Mouse (Mus musculus): ENCODE data around the gene Erlin1. TPM values are rescaled to one million over a fixed set of nuclear protein-coding genes. Genes with fewer than 3 reads are reported as not detected.

The Erlin1 gene
- polyA plus RNA-seq, 1 experiment from 2014 or later: 13.9 TPM

- no peak overlapping the region for H3K27ac ChIP-seq (replicated peaks in 1 of 2; ENCODE audit: control insufficient read depth in 1 of 2, insufficient read depth in 1 of 2, low read depth in 2 of 2, low read length in 2 of 2)
- H3K9ac ChIP-seq (ENCODE audit: low read length): no peak overlapping the region
- no peaks in the 10 kb centered on the region for H3K4me1 ChIP-seq (ENCODE audit: control insufficient read depth in 2 of 2, insufficient read depth in 2 of 2, low read length in 2 of 2)
- no peak overlapping the region for H3K4me3 ChIP-seq (ENCODE audit: control insufficient read depth in 1 of 2, insufficient read depth in 1 of 2, low read depth in 1 of 2, low read length in 2 of 2)
- no peaks in the 10 kb centered on the region for H3K9me3 ChIP-seq (ENCODE audit: control insufficient read depth, low read length)
- WGBS: 45% methylated on average over 6 of the region's 6 CpGs
- H3K4me2 ChIP-seq (ENCODE audit: low read length): no peak overlapping the region
- H3K27me3 ChIP-seq (ENCODE audit: control insufficient read depth, insufficient read depth, low read length): no peaks in the 10 kb centered on the region
- H3K36me3 ChIP-seq (ENCODE audit: control insufficient read depth, insufficient read depth, low read length): no peaks in the 10 kb centered on the region
- ATAC-seq (ENCODE audit: insufficient number of reproducible peaks, insufficient read depth, low FRiP score, low read depth): no peak
These were observed 55.7 kb downstream of the Erlin1 start for GRCm38 (mm10) chr19:44013862-44014261.

DNA sequence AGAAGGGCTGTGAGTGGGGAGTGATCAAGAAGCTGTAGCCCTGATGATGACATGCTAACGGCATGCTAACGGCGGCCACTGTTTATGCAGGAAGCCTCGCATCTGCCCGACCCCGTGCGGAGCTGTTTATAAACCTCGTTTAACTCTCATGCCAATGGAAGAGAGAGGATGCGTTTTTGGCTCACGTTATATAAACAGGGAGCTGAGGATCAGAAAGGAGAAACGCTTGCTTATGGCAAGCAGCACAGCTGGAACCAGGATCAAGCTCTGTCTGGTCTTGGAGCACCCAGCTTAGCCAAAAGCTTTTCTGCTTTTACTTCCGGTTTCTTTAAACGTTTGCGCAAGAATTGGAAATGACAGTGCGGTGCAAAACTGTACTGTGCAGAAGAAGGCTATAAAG lies 60.8 kb downstream of the Erlin1 start:
- Histone ChIP-seq H3K9ac (ENCODE audit: low read length) (no peak overlapping the region), H3K27ac (replicated peaks in 1 of 2; ENCODE audit: control insufficient read depth in 1 of 2, insufficient read depth in 1 of 2, low read depth in 2 of 2, low read length in 2 of 2) (no peak overlapping the region), H3K4me3 (ENCODE audit: control insufficient read depth in 1 of 2, insufficient read depth in 1 of 2, low read depth in 1 of 2, low read length in 2 of 2) (no peak overlapping the region), H3K27me3 (ENCODE audit: control insufficient read depth, insufficient read depth, low read length) (no peaks in the 10 kb centered on the region), H3K4me1 (ENCODE audit: control insufficient read depth in 2 of 2, insufficient read depth in 2 of 2, low read length in 2 of 2) (no peaks in the 10 kb centered on the region), H3K4me2 (ENCODE audit: low read length) (no peak overlapping the region), H3K36me3 (ENCODE audit: control insufficient read depth, insufficient read depth, low read length) (no peaks in the 10 kb centered on the region), H3K9me3 (ENCODE audit: control insufficient read depth, low read length) (no peaks in the 10 kb centered on the region)
- ATAC-seq (ENCODE audit: insufficient number of reproducible peaks, insufficient read depth, low FRiP score, low read depth): no peak
- 74% methylated on average over 15 of the region's 15 CpGs for WGBS

GRCm38 (mm10) chr19:44007186-44007585 lies 62.4 kb downstream of the Erlin1 start:
- no peak overlapping the region for H3K27ac ChIP-seq (replicated peaks in 1 of 2; ENCODE audit: control insufficient read depth in 1 of 2, insufficient read depth in 1 of 2, low read depth in 2 of 2, low read length in 2 of 2)
- no peak for ATAC-seq (ENCODE audit: insufficient number of reproducible peaks, insufficient read depth, low FRiP score, low read depth)

GRCm38 (mm10) chr19:44005025-44005424 lies 64.6 kb downstream of the Erlin1 start:
- H3K4me3 ChIP-seq (ENCODE audit: control insufficient read depth in 1 of 2, insufficient read depth in 1 of 2, low read depth in 1 of 2, low read length in 2 of 2): no peak overlapping the region
- no peak overlapping the region for H3K9ac ChIP-seq (ENCODE audit: low read length)
- no peaks in the 10 kb centered on the region for H3K4me1 ChIP-seq (ENCODE audit: control insufficient read depth in 2 of 2, insufficient read depth in 2 of 2, low read length in 2 of 2)
- no peaks in the 10 kb centered on the region for H3K36me3 ChIP-seq (ENCODE audit: control insufficient read depth, insufficient read depth, low read length)
- WGBS: 79% methylated on average over 4 of the region's 4 CpGs
- peaks cover 4% of the 10 kb centered on the region; the same call in 1 of the 2 replicates for H3K27me3 ChIP-seq (ENCODE audit: control insufficient read depth, insufficient read depth, low read length)
- H3K9me3 ChIP-seq (ENCODE audit: control insufficient read depth, low read length): no peaks in the 10 kb centered on the region
- H3K27ac ChIP-seq (replicated peaks in 1 of 2; ENCODE audit: control insufficient read depth in 1 of 2, insufficient read depth in 1 of 2, low read depth in 2 of 2, low read length in 2 of 2): no peak overlapping the region
- H3K4me2 ChIP-seq (ENCODE audit: low read length): no peak overlapping the region
- ATAC-seq (ENCODE audit: insufficient number of reproducible peaks, insufficient read depth, low FRiP score, low read depth): no peak

More at GRCm38 (mm10) chr19:44007186-44007585, 62.4 kb downstream of the Erlin1 start:
- Histone ChIP-seq H3K27me3 (ENCODE audit: control insufficient read depth, insufficient read depth, low read length) (no peaks in the 10 kb centered on the region), H3K36me3 (ENCODE audit: control insufficient read depth, insufficient read depth, low read length) (no peaks in the 10 kb centered on the region), H3K4me1 (ENCODE audit: control insufficient read depth in 2 of 2, insufficient read depth in 2 of 2, low read length in 2 of 2) (no peaks in the 10 kb centered on the region), H3K4me2 (ENCODE audit: low read length) (no peak overlapping the region), H3K9me3 (ENCODE audit: control insufficient read depth, low read length) (no peaks in the 10 kb centered on the region), H3K9ac (ENCODE audit: low read length) (no peak overlapping the region), H3K4me3 (ENCODE audit: control insufficient read depth in 1 of 2, insufficient read depth in 1 of 2, low read depth in 1 of 2, low read length in 2 of 2) (no peak overlapping the region)
- 60% methylated on average over 12 of the region's 12 CpGs for WGBS

GRCm38 (mm10) chr19:44004261-44004660 lies 65.3 kb downstream of the Erlin1 start:
- H3K9me3 ChIP-seq (ENCODE audit: control insufficient read depth, low read length): no peaks in the 10 kb centered on the region
- 89% methylated on average over 2 of the region's 2 CpGs for WGBS
- H3K36me3 ChIP-seq (ENCODE audit: control insufficient read depth, insufficient read depth, low read length): no peaks in the 10 kb centered on the region
- H3K4me2 ChIP-seq (ENCODE audit: low read length): no peak overlapping the region
- no peak overlapping the region for H3K27ac ChIP-seq (replicated peaks in 1 of 2; ENCODE audit: control insufficient read depth in 1 of 2, insufficient read depth in 1 of 2, low read depth in 2 of 2, low read length in 2 of 2)
- ATAC-seq (ENCODE audit: insufficient number of reproducible peaks, insufficient read depth, low FRiP score, low read depth): no peak
- peaks cover 4% of the 10 kb centered on the region; the same call in 1 of the 2 replicates for H3K27me3 ChIP-seq (ENCODE audit: control insufficient read depth, insufficient read depth, low read length)
- H3K9ac ChIP-seq (ENCODE audit: low read length): no peak overlapping the region
- no peak overlapping the region for H3K4me3 ChIP-seq (ENCODE audit: control insufficient read depth in 1 of 2, insufficient read depth in 1 of 2, low read depth in 1 of 2, low read length in 2 of 2)
- H3K4me1 ChIP-seq (ENCODE audit: control insufficient read depth in 2 of 2, insufficient read depth in 2 of 2, low read length in 2 of 2): no peaks in the 10 kb centered on the region

DNA sequence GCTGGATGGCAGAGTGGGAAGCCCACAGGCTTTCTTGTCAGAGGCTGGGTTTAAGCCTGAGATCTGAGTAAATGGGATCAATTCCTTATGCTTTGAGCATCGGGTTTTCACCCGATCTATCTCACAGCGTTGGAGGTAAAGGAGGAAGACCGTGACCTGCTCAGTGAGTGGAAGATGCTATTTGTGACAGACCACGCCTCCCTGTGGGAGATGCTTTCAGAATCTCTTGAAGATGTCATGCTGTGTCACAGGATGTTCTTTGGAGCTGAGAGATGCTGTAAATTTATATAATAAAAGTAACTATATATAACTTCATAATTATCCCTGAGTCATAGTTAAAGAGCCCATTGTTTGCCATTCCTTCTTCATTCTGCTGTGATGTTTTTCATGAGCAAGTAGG lies 68.9 kb downstream of the Erlin1 start:
- Histone ChIP-seq H3K9me3 (ENCODE audit: control insufficient read depth, low read length) (no peaks in the 10 kb centered on the region), H3K4me2 (ENCODE audit: low read length) (no peak overlapping the region), H3K36me3 (ENCODE audit: control insufficient read depth, insufficient read depth, low read length) (no peaks in the 10 kb centered on the region), H3K27me3 (ENCODE audit: control insufficient read depth, insufficient read depth, low read length) (peaks cover 4% of the 10 kb centered on the region; the same call in 1 of the 2 replicates), H3K4me1 (ENCODE audit: control insufficient read depth in 2 of 2, insufficient read depth in 2 of 2, low read length in 2 of 2) (no peaks in the 10 kb centered on the region; a peak in 1 of 4 replicates), H3K4me3 (ENCODE audit: control insufficient read depth in 1 of 2, insufficient read depth in 1 of 2, low read depth in 1 of 2, low read length in 2 of 2) (no peak overlapping the region), H3K27ac (replicated peaks in 1 of 2; ENCODE audit: control insufficient read depth in 1 of 2, insufficient read depth in 1 of 2, low read depth in 2 of 2, low read length in 2 of 2) (no peak overlapping the region), H3K9ac (ENCODE audit: low read length) (no peak overlapping the region)
- no peak for ATAC-seq (ENCODE audit: insufficient number of reproducible peaks, insufficient read depth, low FRiP score, low read depth)
- 64% methylated on average over 5 of the region's 5 CpGs for WGBS

- WGBS: 68% methylated on average over 1 of the region's 1 CpGs
- Histone ChIP-seq H3K27ac (replicated peaks in 1 of 2; ENCODE audit: control insufficient read depth in 1 of 2, insufficient read depth in 1 of 2, low read depth in 2 of 2, low read length in 2 of 2) (no peak overlapping the region), H3K9ac (ENCODE audit: low read length) (no peak overlapping the region), H3K4me2 (ENCODE audit: low read length) (no peak overlapping the region), H3K4me1 (ENCODE audit: control insufficient read depth in 2 of 2, insufficient read depth in 2 of 2, low read length in 2 of 2) (peaks cover 0 to 4% of the 10 kb centered on the region in 2 experiments; a peak in 3 of 4 replicates), H3K27me3 (ENCODE audit: control insufficient read depth, insufficient read depth, low read length) (peaks cover 4% of the 10 kb centered on the region; the same call in 1 of the 2 replicates), H3K4me3 (ENCODE audit: control insufficient read depth in 1 of 2, insufficient read depth in 1 of 2, low read depth in 1 of 2, low read length in 2 of 2) (no peak overlapping the region), H3K9me3 (ENCODE audit: control insufficient read depth, low read length) (no peaks in the 10 kb centered on the region), H3K36me3 (ENCODE audit: control insufficient read depth, insufficient read depth, low read length) (no peaks in the 10 kb centered on the region)
- no peak for ATAC-seq (ENCODE audit: insufficient number of reproducible peaks, insufficient read depth, low FRiP score, low read depth)
These were observed 69.5 kb downstream of the Erlin1 start for GRCm38 (mm10) chr19:44000061-44000460.
